Mouse (Mus musculus): Measurements from ENCODE around the gene Cage1.

DNA sequence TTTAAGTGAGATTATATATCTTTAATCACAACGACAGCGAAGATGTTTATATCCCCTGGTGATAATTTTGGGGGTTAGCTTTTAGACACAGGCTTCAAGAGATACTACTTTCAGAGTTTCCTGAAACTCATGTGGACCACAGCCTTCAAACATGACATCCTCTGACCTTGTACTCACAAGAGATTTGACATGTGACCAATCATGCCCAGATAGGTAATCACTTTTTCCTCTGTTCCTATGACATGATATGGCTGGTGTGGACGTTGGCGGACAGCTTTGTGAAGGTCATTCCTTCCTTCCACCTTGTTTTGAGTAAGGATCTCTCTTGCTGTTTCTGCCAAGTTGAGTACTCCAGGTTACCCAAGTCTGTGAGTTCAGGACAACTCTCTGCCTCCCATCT lies 8.5 kb downstream of the Cage1 start:
- TF ChIP-seq CTCF (IDR thresholded peaks at IDR 0.05; ENCODE audit: low read depth) (no peak), EP300 (IDR thresholded peaks at IDR 0.05; ENCODE audit: low read depth) (no peak)

Data from liver, postnatal 0 days (tissue).